Comparison of ENCODE assay signal across 30 mouse cellular contexts in the genomic region with DNA sequence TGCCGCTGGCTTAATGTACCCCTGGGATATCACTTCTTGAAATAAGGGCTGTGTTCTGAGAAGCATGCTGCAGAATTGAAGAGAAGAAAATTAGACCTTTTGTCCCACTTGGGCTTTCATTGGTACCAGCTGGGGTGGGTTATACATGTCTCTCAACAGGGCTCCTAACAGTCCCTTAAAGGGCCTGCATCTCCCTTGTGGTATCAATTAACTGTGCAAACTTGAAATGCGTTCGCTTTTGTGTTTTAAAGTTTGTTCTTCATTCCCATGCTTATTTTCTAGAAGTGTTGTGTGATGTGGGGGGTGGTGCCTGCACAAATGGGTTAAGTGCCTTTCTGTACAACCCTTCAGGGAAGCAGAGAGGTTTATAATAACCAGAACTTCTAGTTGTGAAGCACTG.
DNase-seq lines count a peak whose midpoint lies in the region; ATAC-seq and TF ChIP-seq lines count a peak whose summit lies in the region.
"Had no signal": no experiment of that assay in that cellular context is flagged by ENCODE, and none has a peak within 500 bp of the region (broad histone marks: within the 10 kb centered on the region; RNA-seq: fewer than 3 reads in every experiment).

No protein-coding gene starts in this region.

- H3K27ac ChIP-seq in embryonic facial prominence, embryonic 11.5 days (replicated peaks; ENCODE audit: low read depth, low read length): no peak overlapping the region
- no peak overlapping the region for H3K27ac ChIP-seq in embryonic facial prominence, embryonic 10.5 days (replicated peaks)
- peak overlapping the region; percentile 10; the same call in 1 of the 2 replicates for H3K27ac ChIP-seq in layer of hippocampus, adult 2 months
- no peak overlapping the region for H3K27ac ChIP-seq in forebrain, embryonic 16.5 days (ENCODE audit: low read length)
- H3K27ac ChIP-seq: heart, embryonic 10.5 days; heart, embryonic 15.5 days; hindbrain, embryonic 12.5 days; hindbrain, postnatal 0 days; intestine, embryonic 15.5 days; kidney, postnatal 0 days; limb, embryonic 13.5 days; liver, embryonic 12.5 days; macrophage; neural tube, embryonic 15.5 days had no signal

- no peak overlapping the region for H3K4me2 ChIP-seq in embryonic facial prominence, embryonic 11.5 days (ENCODE audit: low read depth, low read length)
- H3K4me2 ChIP-seq in forebrain, embryonic 16.5 days (ENCODE audit: low read length): no peak overlapping the region
- H3K4me2 ChIP-seq: heart, embryonic 15.5 days; hindbrain, embryonic 12.5 days; intestine, embryonic 15.5 days; limb, embryonic 13.5 days; liver, embryonic 12.5 days; neural tube, embryonic 15.5 days had no signal

- no peaks in the 10 kb centered on the region for H3K27me3 ChIP-seq in embryonic facial prominence, embryonic 11.5 days (ENCODE audit: control insufficient read depth, insufficient read depth, low read length)
- no peaks in the 10 kb centered on the region for H3K27me3 ChIP-seq in embryonic facial prominence, embryonic 10.5 days (replicated peaks; ENCODE audit: low read depth, poor library complexity, severe bottlenecking)
- no peaks in the 10 kb centered on the region for H3K27me3 ChIP-seq in forebrain, embryonic 16.5 days (replicated peaks; ENCODE audit: control insufficient read depth, insufficient read depth, low read length)
- H3K27me3 ChIP-seq: hindbrain, embryonic 12.5 days; intestine, embryonic 15.5 days; limb, embryonic 13.5 days; liver, embryonic 12.5 days; neural tube, embryonic 15.5 days had no signal

- ATAC-seq in embryonic facial prominence, embryonic 11.5 days (replicated peaks; ENCODE audit: insufficient number of reproducible peaks, low FRiP score, low TSS enrichment, low read depth): no peak
- peak; percentile 49; the same call in 1 of the 2 replicates for ATAC-seq in forebrain, embryonic 16.5 days
- ATAC-seq: hindbrain, postnatal 0 days; intestine, embryonic 15.5 days; liver, embryonic 12.5 days; liver, postnatal 0 days had no signal

- H3K36me3 ChIP-seq in embryonic facial prominence, embryonic 11.5 days (replicated peaks; ENCODE audit: control insufficient read depth, insufficient read depth, low read depth, low read length): no peaks in the 10 kb centered on the region
- H3K36me3 ChIP-seq in embryonic facial prominence, embryonic 10.5 days (replicated peaks): no peaks in the 10 kb centered on the region
- no peaks in the 10 kb centered on the region for H3K36me3 ChIP-seq in forebrain, embryonic 16.5 days (ENCODE audit: control insufficient read depth, insufficient read depth)
- H3K36me3 ChIP-seq: G1E; heart, embryonic 10.5 days; heart, embryonic 15.5 days; hindbrain, embryonic 12.5 days; intestine, embryonic 15.5 days; limb, embryonic 13.5 days; liver, embryonic 12.5 days; neural tube, embryonic 15.5 days had no signal

- intact Hi-C loops in left cerebral cortex, postnatal 10 days (cut with DNase I): no loop called here

- H3K4me3 ChIP-seq in embryonic facial prominence, embryonic 11.5 days (ENCODE audit: low read depth, low read length): no peak overlapping the region
- H3K4me3 ChIP-seq in embryonic facial prominence, embryonic 10.5 days: no peak overlapping the region
- no peak overlapping the region for H3K4me3 ChIP-seq in layer of hippocampus, adult 2 months
- H3K4me3 ChIP-seq in forebrain, embryonic 16.5 days (replicated peaks; ENCODE audit: low read length): no peak overlapping the region
- H3K4me3 ChIP-seq: heart, embryonic 10.5 days; heart, embryonic 15.5 days; hindbrain, embryonic 12.5 days; intestine, embryonic 15.5 days; limb, embryonic 13.5 days; liver, embryonic 12.5 days; neural tube, embryonic 15.5 days had no signal

- no peaks in the 10 kb centered on the region for H3K9me3 ChIP-seq in embryonic facial prominence, embryonic 11.5 days (replicated peaks; ENCODE audit: control insufficient read depth, low read length)
- H3K9me3 ChIP-seq in embryonic facial prominence, embryonic 10.5 days: no peaks in the 10 kb centered on the region
- peaks cover 3% of the 10 kb centered on the region; the same call in 1 of the 2 replicates for H3K9me3 ChIP-seq in forebrain, embryonic 16.5 days (ENCODE audit: control insufficient read depth, low read length)
- H3K9me3 ChIP-seq: G1E; heart, embryonic 10.5 days; heart, embryonic 15.5 days; intestine, embryonic 15.5 days; limb, embryonic 13.5 days; liver, embryonic 12.5 days; neural tube, embryonic 15.5 days had no signal

- peak; percentile 58 for DNase-seq in embryonic facial prominence, embryonic 11.5 days (ENCODE audit: low spot score)
- DNase-seq in embryonic facial prominence, embryonic 10.5 days (ENCODE audit: low spot score): no peak
- DNase-seq in layer of hippocampus, adult 2 months (ENCODE audit: low spot score in 2 of 2): no peak
- DNase-seq in layer of hippocampus, postnatal 36 days: no peak
- DNase-seq in thymus, postnatal 25 days: no peak
- no peak for DNase-seq in left cerebral cortex, postnatal 10 days (ENCODE audit: extremely low spot score in 1 of 2, low spot score in 2 of 2)
- DNase-seq: adrenal gland, postnatal 10 days; cerebellum, adult 11 months; cerebellum, adult 9-11 months; embryo, embryonic 11 days; gastrocnemius, postnatal 10 days; heart, postnatal 36 days; kidney, adult 8-10 months; kidney, postnatal 4 days; liver, postnatal 0 days; midbrain, embryonic 14.5 days; retina, postnatal 1 day; right cerebral cortex, postnatal 14 days had no signal

- TF ChIP-seq CTCF in layer of hippocampus, adult 2 months (conservative IDR thresholded peaks at IDR 0.05): no peak

- no peak overlapping the region for H3K9ac ChIP-seq in embryonic facial prominence, embryonic 11.5 days (replicated peaks; ENCODE audit: low read length)
- H3K9ac ChIP-seq in forebrain, embryonic 16.5 days (replicated peaks; ENCODE audit: low read depth, low read length): no peak overlapping the region
- H3K9ac ChIP-seq: heart, embryonic 15.5 days; hindbrain, embryonic 12.5 days; intestine, embryonic 15.5 days; limb, embryonic 13.5 days; liver, embryonic 12.5 days; liver, postnatal 0 days; neural tube, embryonic 15.5 days had no signal

- WGBS in embryonic facial prominence, embryonic 11.5 days: 41% methylated on average over 3 of the region's 3 CpGs
- 54% methylated on average over 3 of the region's 3 CpGs for WGBS in embryonic facial prominence, embryonic 10.5 days
- 38% methylated on average over 3 of the region's 3 CpGs for WGBS in forebrain, embryonic 16.5 days

- no peaks in the 10 kb centered on the region for H3K4me1 ChIP-seq in embryonic facial prominence, embryonic 11.5 days (ENCODE audit: control insufficient read depth, insufficient read depth, low read length)
- H3K4me1 ChIP-seq in embryonic facial prominence, embryonic 10.5 days: peaks cover 11% of the 10 kb centered on the region
- peaks cover 5% of the 10 kb centered on the region for H3K4me1 ChIP-seq in forebrain, embryonic 16.5 days (replicated peaks; ENCODE audit: control insufficient read depth, insufficient read depth, low read length)
- H3K4me1 ChIP-seq: liver, embryonic 12.5 days had no signal
